Mouse (Mus musculus): ENCODE measurements around the gene Rras.

The Rras gene

DNA sequence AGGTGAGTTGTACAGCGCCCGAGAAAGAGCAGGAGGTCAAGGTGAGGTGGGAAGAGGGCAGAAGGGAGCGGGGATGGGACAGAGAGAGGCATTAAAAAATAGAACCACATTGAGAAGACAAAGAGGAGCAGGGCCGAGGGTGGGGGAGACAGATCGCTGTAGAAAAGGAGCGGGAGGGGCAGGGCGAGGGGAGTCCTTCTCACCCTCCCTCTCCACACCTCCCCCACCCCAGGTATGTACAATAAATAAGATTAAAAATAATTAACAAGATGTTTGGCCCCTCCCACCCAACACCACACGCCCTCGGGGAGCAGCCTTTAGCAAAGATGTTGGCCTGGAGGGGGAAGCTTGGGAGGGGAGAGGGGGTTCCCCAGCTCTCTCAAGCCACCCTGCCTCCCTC lies 10.0 kb downstream of the Rras start:
- no peak for DNase-seq

DNA sequence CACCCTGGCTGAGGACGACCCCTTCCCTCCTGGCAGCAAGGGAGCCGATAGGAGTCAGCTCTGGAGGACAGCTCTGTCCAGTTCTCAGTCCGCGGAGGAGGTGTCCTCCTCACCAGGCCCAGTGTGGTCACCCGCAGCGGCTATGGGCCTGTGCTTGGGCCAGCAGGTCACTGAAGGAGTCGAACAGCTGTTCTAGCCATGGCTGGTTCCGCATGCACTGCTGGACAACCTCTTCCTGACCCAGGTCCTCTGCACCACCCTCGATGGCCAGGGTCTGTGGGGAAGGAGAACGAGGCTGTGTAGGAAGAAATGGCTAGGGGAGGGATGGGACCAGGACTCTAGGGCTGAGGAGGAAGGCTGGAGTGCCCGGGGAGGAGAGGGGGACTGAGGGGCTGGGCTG lies 10.6 kb downstream of the Rras start:
- no peak for DNase-seq

GRCm38 (mm10) chr7:45029995-45030394 lies 12.2 kb downstream of the Rras start:
- no peak for DNase-seq

DNA sequence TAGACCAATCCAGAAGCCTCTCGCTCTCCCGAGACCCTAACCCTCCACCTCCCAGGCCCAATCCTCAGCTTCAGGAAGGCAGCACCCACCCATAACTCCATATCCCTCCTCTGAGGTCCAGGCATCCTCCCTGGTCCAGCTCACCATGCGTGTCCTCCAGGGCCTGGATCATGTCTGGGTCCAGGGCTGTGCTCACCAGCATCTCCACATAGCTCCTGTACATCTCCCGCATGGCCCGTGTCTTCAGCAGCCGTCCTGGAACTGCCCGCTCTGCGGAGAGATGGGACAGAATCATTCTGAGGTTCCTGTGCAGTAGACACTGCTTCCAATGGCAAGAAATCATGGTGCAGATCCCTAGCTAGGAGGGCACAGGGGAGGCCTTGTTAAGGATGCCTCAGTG lies 13.1 kb downstream of the Rras start:
- no peak for DNase-seq

DNA sequence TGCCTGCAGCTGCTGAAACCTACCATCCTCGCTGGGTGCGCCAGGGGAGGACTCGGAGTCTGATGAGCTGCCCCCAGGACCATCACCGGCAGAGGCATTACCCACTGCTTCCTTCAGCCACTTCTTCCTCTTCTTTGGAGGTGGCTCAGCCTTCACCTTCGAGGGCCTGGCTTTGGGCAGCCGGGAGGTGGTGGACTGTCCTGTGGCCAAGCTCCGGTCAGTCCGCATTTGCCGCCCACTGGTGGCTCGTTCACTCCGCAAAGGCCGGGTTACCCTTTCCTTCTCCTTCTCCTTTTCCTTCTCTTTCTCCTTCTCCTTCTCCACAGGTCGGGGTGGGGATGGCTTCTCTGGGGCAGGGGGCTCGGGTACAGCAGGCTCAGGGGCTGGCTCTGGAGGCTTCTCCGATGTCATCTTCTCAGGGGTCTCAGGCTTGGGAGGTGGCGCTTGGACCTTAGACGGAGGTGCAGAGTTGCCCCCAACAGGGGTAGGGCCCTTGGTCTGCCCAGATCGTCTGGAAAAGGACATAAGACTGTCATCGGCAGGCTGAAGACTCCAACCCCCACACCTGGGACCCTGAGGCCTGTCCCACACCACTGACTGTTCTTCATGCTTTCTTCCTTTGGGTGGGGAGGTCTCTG lies 16.1 kb downstream of the Rras start:
- DNase-seq = no peak

DNA sequence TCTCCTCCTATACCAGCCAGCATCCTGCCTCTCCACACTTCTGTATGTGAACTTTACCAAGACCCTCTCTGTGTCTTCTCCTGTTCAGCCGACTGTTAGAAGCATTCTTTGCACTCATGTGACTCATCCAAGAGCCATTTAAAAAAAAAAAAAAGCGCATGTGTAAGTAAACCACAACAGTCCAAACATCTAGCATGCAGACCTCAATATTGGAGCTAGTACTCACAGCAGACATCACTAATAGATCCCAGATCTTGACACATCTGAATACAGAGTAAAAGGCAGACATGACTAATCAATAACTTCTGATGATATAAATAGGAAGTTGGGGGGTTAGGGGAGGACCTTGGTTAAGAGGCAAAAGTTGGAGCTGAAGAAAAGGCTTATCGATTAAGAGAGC lies 17.9 kb downstream of the Rras start:
- DNase-seq = no peak

- no peak for DNase-seq
These were observed 18.9 kb downstream of the Rras start for GRCm38 (mm10) chr7:45036702-45037101.

DNA sequence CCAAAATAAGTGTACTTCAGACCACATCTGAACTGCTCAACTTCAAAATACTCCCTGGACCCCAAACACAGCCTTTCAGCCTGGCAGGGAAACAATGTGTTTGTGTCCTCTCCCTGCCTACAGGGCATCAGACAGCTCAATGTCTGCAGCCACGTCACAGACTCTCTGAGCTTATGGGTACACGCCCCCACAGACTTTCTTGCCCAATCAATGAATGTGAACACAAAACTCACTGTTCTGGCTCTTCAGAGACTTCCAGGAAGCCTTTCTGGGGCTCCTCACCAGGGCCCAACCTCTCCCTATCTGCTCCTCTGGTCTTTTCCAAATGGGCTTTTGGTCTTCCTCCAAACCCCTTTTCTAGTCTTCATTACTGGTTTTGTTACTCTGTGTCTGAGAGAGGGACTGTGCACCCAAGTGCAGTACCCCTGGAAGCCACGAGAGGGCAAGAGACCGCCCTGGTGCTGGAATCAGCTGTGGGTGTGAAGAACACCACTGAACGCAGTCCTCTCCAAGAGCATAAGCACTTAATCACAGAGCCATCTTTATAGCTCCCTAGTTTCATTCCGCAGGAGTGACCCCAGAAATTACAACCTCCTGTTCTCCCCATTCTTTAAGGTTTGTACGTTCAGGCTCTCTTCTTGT lies 20.1 kb downstream of the Rras start:
- DNase-seq = peak; percentile 41 to 66

DNA sequence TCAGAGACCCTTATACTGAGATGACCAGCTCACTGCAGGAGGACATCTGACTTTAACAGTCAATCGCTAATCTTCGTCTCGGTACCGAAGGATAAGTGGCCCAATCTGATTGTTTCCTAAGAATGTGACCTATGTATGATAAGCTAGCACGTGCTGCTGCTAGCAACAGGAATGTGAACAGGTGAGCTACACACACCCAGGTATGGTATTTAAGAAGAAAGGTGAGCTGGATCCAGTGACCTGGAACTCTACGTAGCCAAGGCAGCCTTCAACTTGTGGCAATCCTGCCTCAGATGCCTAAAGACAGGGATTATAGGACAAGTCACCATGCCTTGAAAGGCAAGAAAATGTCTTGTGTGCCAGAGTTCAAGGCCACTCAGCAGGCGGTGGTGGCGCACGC lies 20.6 kb downstream of the Rras start:
- DNase-seq = no peak

- DNase-seq = no peak
These were observed 23.1 kb downstream of the Rras start for GRCm38 (mm10) chr7:45040851-45041250.

DNA sequence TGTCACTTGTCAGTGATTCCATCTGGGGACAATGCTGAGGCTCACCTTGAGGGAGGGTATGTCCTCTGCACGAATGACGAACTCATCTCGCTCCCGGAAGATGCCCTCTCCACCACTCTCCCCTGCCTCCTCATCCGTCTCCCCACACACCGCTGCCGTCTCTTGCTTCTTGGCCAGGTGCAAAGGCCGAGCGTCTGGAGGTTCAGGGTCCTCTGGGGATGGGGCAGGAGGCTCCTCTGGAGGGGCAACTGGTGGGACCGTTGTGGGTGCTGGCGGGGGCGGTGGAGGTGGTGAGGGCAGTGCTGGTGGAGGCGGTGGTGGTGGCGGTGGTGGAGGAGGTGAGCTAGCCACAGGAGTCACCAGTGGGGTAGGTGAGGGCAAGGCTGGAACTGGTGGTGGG lies 25.5 kb downstream of the Rras start:
- DNase-seq = no peak

DNA sequence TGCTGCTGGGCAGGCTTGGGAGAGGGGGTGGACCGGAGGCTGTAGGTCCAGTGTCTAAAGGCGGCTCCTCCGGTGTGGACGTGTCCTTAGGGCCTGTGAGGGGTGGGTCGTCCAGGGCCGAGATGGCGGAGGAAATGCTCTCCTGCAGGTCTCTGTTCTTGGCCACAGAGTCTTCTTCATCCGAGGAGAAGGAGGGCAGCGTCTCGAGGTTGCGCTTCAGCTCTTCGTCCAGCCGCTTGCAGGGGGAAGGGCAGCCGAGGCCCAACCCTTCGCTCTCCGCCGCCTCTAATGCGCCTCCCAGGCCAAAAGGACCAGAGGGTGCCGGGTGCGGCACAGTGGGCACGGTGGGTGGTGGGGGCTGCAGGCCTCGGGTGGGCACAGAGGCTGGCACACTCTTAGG lies 28.0 kb downstream of the Rras start:
- DNase-seq = no peak

DNA sequence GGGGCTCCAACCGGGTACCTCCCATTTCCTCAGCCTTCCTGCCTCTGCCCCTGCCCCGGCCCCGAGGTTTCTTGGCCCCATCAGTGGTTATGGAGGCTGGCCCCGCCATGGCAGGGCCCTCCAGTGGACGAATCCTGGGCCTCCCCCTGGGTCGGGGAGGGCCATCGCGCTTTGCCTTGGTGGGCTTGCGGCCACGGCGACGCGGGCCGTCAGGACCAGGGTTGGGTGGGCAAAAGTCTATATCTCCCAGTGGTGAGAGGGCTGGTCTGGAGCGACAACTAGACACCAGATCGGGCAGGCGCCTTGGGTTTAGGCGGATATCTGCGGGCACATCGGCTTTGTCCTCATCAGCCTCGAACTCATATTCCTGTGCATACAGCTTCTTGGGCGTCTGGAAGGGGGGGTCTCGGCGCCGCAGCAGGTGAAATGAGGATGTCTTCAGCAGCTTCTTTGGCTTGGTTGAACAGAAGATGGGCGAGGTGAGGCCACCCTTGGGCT lies 29.1 kb downstream of the Rras start:
- DNase-seq = no peak

- no peak for DNase-seq
These were observed 29.7 kb downstream of the Rras start for GRCm38 (mm10) chr7:45047491-45047890.

DNA sequence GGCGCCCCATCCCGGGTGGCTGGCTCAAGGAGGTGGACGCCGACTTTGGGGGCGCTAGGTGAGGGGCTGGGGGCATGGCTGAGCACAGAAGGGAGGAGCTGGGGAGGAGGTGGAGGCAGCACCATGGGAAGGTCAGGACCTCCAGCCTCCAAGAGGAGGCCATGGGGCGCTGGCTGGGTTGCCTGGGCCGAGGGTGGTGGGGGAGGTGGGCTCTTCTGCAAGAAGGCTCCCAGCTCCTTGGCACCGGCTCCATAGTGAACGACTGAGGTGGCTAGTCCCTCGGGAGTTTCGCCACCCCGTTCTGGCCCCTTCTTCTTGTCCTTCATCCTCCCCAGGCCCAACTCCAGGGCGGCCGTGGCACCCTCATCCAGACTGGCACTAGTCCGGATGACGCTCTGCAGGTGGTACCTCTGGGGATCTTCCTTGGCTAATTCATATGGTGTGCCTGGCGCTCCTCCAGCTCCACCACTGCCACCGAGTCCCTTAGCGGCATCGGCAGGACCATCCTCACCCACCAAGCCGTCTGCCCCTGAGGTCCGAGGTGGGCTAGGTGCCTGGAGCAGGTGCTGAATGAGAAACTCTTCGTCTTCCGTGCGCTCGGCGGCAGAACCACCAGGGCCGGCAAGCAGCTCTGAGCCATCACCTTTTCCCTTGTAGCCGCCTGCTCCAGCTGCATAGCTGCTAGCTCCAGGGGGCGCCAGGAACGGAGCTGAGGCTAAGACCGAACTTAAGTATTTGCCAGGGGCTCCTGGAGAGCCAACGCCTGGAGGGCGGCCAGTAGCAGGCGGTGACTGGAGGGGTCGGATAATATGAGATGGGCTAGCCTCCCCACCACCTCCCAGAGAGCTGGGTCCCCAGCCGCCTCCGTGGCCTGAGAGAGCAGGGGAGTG lies 30.5 kb downstream of the Rras start:
- DNase-seq = no peak

DNA sequence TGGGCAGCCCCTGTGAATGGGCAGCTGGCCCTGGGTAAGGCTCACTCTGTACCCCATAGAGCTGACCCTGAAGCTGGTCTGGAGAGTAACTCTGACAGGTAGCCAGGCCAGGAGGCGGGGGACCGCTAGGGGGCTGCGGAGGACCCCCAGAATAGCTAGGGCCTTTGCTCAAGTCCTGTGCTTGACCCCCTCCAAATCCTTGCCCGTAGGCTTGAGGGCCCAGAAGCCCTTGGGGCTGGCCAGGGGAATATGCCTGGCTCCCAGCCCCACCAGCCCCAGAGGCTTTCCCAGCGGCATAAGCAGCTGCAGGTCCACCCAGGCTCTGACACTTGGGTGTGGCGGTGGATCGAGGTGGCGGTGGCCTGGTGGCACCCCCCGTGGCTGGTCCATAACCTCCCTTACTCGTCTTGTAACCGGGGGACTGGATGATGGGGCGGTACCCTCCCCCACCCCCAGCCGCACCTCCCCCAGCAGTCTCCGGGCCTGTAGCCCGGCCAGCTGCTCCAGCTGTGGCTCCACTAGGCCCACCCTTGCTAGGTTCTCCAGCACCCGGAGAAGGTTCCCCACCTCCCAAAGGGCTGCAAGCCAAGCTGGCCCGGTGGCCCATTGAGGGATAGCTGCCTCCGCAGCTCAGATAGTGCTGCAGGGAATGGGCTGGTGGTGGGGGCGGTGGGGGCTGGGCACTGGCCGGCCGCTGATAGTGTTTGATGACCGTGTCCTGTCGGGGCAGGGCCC lies 31.3 kb downstream of the Rras start:
- DNase-seq = no peak

DNA sequence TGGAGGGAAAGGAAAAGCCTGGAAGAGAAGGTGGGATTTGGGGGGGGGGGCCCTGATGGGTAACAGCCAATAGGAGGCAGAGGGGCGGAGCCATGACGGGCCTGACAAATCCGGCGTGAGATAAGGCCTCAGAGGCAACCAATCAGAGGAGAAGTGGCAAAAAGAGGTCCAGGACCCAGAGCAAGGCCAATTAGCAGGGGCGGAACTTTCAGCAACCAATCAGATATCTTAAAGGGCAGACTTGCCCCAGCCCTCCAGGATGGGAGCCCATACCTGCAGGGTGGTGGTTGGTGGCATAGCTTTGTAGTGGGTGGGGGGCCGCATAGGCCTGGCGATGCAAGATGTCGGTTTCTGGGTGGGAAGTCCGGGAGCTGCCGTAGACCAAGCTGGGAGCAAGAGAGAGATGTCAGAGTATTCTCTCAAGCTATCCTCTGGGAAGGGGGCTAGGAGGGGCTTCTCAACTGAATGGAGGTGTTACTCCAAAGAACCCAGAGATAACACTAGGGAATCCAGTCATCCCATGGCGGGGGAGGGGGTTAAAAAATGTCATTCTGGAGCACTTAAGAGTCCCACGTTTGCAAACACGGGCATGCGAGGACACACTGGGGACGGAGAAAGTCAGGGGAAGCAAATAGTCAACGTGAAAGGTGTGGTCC lies 33.3 kb downstream of the Rras start:
- DNase-seq = peak in 1 of 2 experiments; percentile 22

- no peak for DNase-seq
These were observed 33.8 kb downstream of the Rras start for GRCm38 (mm10) chr7:45051601-45051974.

DNA sequence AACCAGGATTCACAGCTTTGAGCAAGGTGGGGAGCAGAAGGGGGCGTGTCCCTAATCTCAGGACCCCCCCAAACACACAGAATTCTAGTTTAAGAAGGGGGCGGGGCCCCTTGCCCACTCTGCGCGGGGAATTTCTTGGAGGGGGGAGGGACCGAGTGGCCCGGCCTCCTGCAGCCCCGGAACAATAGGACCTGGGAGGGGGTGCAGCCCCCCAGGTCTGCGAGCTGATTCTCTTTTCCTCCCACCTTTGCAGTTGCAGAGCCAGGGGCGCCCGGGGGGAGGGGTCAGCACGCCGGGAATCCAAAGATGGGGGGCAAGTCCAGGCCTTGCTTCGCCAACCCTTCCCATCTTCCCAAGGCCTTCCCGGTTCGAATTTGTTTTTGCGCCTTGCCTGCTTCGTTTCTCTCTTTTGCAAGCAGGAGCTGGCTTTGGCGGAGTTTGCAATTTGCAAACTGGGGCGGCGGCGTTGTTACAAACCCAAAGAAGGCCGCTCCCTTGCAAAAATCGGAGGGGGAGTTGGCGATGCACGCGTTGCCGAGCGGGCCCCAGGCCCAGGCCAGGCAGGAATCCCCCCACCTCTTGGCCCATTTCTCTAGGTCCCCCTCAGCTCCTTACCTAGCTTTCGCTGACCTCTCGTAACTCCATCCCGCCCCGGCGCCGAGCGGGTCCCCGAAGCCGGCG lies 34.6 kb downstream of the Rras start:
- peak; percentile 42 to 46 for DNase-seq

- no peak for DNase-seq
These were observed 35.0 kb downstream of the Rras start, which contains the start of gene Prr12 for GRCm38 (mm10) chr7:45052862-45053116. Prr12 (minus strand) TSS chr7:45052881.

DNA sequence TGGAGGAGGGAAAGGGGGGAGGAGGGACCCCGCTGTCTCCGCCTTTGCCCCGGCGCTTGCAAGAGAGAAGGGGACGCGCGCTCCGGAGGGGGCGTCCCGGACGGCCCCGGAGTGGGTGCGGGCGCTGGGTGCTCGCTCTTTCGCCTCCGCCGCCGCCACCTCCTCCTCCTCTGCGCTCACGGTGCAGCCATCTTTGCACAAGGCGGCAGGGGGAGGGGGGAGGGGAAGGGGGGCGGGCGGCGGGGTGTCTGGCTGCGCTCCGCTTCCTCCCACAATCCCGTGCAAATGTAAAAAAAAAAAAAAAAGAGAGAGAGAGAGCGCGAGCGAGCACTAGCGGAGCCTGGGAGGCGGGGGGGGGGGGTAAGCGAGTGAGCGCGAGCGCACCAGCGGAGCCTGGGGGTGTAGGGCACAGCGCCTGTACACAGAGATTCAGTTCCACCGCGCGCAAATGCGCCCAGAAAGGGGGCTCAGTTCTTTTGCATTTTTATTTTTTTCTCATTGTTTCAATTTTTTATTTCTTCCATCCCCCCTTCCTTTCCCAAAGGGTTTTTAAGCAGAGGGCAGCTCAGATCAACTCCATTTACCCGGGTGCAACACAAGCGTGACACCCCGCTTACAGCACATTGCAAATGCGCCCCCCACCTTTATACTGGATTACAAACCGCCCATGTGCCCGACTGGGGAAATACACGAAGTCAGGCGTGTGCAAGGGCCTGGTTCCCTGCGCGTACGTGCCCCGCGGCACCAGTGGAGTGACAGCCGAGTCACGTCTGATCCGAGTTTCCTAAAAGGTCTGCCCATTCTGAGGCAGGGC lies 35.6 kb downstream of the Rras start:
- DNase-seq = peak; percentile 78 to 82
